Mouse (Mus musculus): Measurements from ENCODE around the gene Mapk1. TPM values are rescaled to one million over a fixed set of nuclear protein-coding genes. Genes with fewer than 3 reads are reported as not detected.

The Mapk1 gene
- polyA plus RNA-seq, 1 experiment from 2014 or later = 196 TPM

GRCm38 (mm10) chr16:17041417-17041816, 58.2 kb downstream of the Mapk1 start:
- H3K9me3 ChIP-seq (ENCODE audit: control insufficient read depth, low read length) = no peaks in the 10 kb centered on the region
- no peak overlapping the region for H3K4me2 ChIP-seq (ENCODE audit: low read length)
- H3K27me3 ChIP-seq (replicated peaks; ENCODE audit: control insufficient read depth, insufficient read depth, low read length) = no peaks in the 10 kb centered on the region
- H3K36me3 ChIP-seq (ENCODE audit: control insufficient read depth, insufficient read depth) = peaks cover 10% of the 10 kb centered on the region
- no peak for ATAC-seq
- no peak overlapping the region for H3K4me3 ChIP-seq (replicated peaks; ENCODE audit: low read length)
- no peak overlapping the region for H3K27ac ChIP-seq (ENCODE audit: low read length)
- H3K9ac ChIP-seq (replicated peaks; ENCODE audit: low read depth, low read length) = no peak overlapping the region
- WGBS = 88% methylated on average over 1 of the region's 1 CpGs
- H3K4me1 ChIP-seq (replicated peaks; ENCODE audit: control insufficient read depth, insufficient read depth, low read length) = peaks cover 3% of the 10 kb centered on the region; the same call in 1 of the 2 replicates

GRCm38 (mm10) chr16:17044320-17044719, 61.1 kb downstream of the Mapk1 start:
- Histone ChIP-seq H3K4me2 (ENCODE audit: low read length) (no peak overlapping the region), H3K9me3 (ENCODE audit: control insufficient read depth, low read length) (no peaks in the 10 kb centered on the region), H3K27me3 (replicated peaks; ENCODE audit: control insufficient read depth, insufficient read depth, low read length) (no peaks in the 10 kb centered on the region), H3K36me3 (ENCODE audit: control insufficient read depth, insufficient read depth) (peaks cover 14% of the 10 kb centered on the region), H3K27ac (ENCODE audit: low read length) (no peak overlapping the region; the same call in 1 of the 2 replicates), H3K9ac (replicated peaks; ENCODE audit: low read depth, low read length) (no peak overlapping the region), H3K4me1 (replicated peaks; ENCODE audit: control insufficient read depth, insufficient read depth, low read length) (no peaks in the 10 kb centered on the region), H3K4me3 (replicated peaks; ENCODE audit: low read length) (no peak overlapping the region)
- ATAC-seq = no peak
- WGBS = 76% methylated on average over 3 of the region's 3 CpGs

- Histone ChIP-seq H3K4me2 (ENCODE audit: low read length) (no peak overlapping the region), H3K36me3 (ENCODE audit: control insufficient read depth, insufficient read depth) (peaks cover 11% of the 10 kb centered on the region), H3K9ac (replicated peaks; ENCODE audit: low read depth, low read length) (no peak overlapping the region), H3K4me3 (replicated peaks; ENCODE audit: low read length) (no peak overlapping the region), H3K27me3 (replicated peaks; ENCODE audit: control insufficient read depth, insufficient read depth, low read length) (no peaks in the 10 kb centered on the region), H3K27ac (ENCODE audit: low read length) (no peak overlapping the region), H3K9me3 (ENCODE audit: control insufficient read depth, low read length) (no peaks in the 10 kb centered on the region), H3K4me1 (replicated peaks; ENCODE audit: control insufficient read depth, insufficient read depth, low read length) (no peaks in the 10 kb centered on the region)
- no peak for ATAC-seq
- WGBS = 29% methylated on average over 3 of the region's 3 CpGs
These were observed 62.1 kb downstream of the Mapk1 start for GRCm38 (mm10) chr16:17045287-17045686.

- peaks cover 4% of the 10 kb centered on the region for H3K4me1 ChIP-seq (replicated peaks; ENCODE audit: control insufficient read depth, insufficient read depth, low read length)
- 91% methylated on average over 1 of the region's 1 CpGs for WGBS
These were observed 66.7 kb downstream of the Mapk1 start for GRCm38 (mm10) chr16:17049886-17050285.

GRCm38 (mm10) chr16:17052087-17052486, 68.9 kb downstream of the Mapk1 start:
- Histone ChIP-seq H3K4me3 (replicated peaks; ENCODE audit: low read length) (no peak overlapping the region), H3K9me3 (ENCODE audit: control insufficient read depth, low read length) (no peaks in the 10 kb centered on the region), H3K27ac (ENCODE audit: low read length) (no peak overlapping the region), H3K36me3 (ENCODE audit: control insufficient read depth, insufficient read depth) (peaks cover 7% of the 10 kb centered on the region; the same call in 1 of the 2 replicates), H3K4me1 (replicated peaks; ENCODE audit: control insufficient read depth, insufficient read depth, low read length) (peaks cover 13% of the 10 kb centered on the region), H3K4me2 (ENCODE audit: low read length) (no peak overlapping the region), H3K9ac (replicated peaks; ENCODE audit: low read depth, low read length) (no peak overlapping the region), H3K27me3 (replicated peaks; ENCODE audit: control insufficient read depth, insufficient read depth, low read length) (no peaks in the 10 kb centered on the region)
- 77% methylated on average over 7 of the region's 7 CpGs for WGBS
- ATAC-seq = no peak

More at GRCm38 (mm10) chr16:17049886-17050285, 66.7 kb downstream of the Mapk1 start:
- Histone ChIP-seq H3K4me2 (ENCODE audit: low read length) (no peak overlapping the region), H3K9ac (replicated peaks; ENCODE audit: low read depth, low read length) (no peak overlapping the region), H3K4me3 (replicated peaks; ENCODE audit: low read length) (no peak overlapping the region), H3K27me3 (replicated peaks; ENCODE audit: control insufficient read depth, insufficient read depth, low read length) (no peaks in the 10 kb centered on the region), H3K27ac (ENCODE audit: low read length) (no peak overlapping the region), H3K36me3 (ENCODE audit: control insufficient read depth, insufficient read depth) (peaks cover 7% of the 10 kb centered on the region), H3K9me3 (ENCODE audit: control insufficient read depth, low read length) (no peaks in the 10 kb centered on the region)
- ATAC-seq = no peak

- 42% methylated on average over 3 of the region's 3 CpGs for WGBS
- Histone ChIP-seq H3K4me1 (replicated peaks; ENCODE audit: control insufficient read depth, insufficient read depth, low read length) (peaks cover 13% of the 10 kb centered on the region), H3K4me3 (replicated peaks; ENCODE audit: low read length) (no peak overlapping the region), H3K4me2 (ENCODE audit: low read length) (no peak overlapping the region), H3K36me3 (ENCODE audit: control insufficient read depth, insufficient read depth) (0 out of 2 replicates have a peak, but pooled peaks cover 3% of the 10 kb centered on the region), H3K27me3 (replicated peaks; ENCODE audit: control insufficient read depth, insufficient read depth, low read length) (no peaks in the 10 kb centered on the region), H3K9ac (replicated peaks; ENCODE audit: low read depth, low read length) (no peak overlapping the region), H3K9me3 (ENCODE audit: control insufficient read depth, low read length) (no peaks in the 10 kb centered on the region), H3K27ac (ENCODE audit: low read length) (no peak overlapping the region; the same call in 1 of the 2 replicates)
- no peak; the same call in 1 of the 2 replicates for ATAC-seq
These were observed 70.7 kb downstream of the Mapk1 start for GRCm38 (mm10) chr16:17053903-17054302.

GRCm38 (mm10) chr16:17055584-17055983, 72.4 kb downstream of the Mapk1 start:
- Histone ChIP-seq H3K9me3 (ENCODE audit: control insufficient read depth, low read length) (no peaks in the 10 kb centered on the region), H3K4me2 (ENCODE audit: low read length) (no peak overlapping the region), H3K9ac (replicated peaks; ENCODE audit: low read depth, low read length) (no peak overlapping the region), H3K36me3 (ENCODE audit: control insufficient read depth, insufficient read depth) (no peaks in the 10 kb centered on the region), H3K27me3 (replicated peaks; ENCODE audit: control insufficient read depth, insufficient read depth, low read length) (no peaks in the 10 kb centered on the region), H3K27ac (ENCODE audit: low read length) (peak overlapping the region; percentile 46), H3K4me3 (replicated peaks; ENCODE audit: low read length) (no peak overlapping the region), H3K4me1 (replicated peaks; ENCODE audit: control insufficient read depth, insufficient read depth, low read length) (peaks cover 13% of the 10 kb centered on the region)
- ATAC-seq = peak; percentile 76
- 9% methylated on average over 3 of the region's 3 CpGs for WGBS

- no peaks in the 10 kb centered on the region for H3K4me1 ChIP-seq (replicated peaks; ENCODE audit: control insufficient read depth, insufficient read depth, low read length)
- H3K9me3 ChIP-seq (ENCODE audit: control insufficient read depth, low read length) = no peaks in the 10 kb centered on the region
- H3K4me2 ChIP-seq (ENCODE audit: low read length) = no peak overlapping the region
- H3K9ac ChIP-seq (replicated peaks; ENCODE audit: low read depth, low read length) = no peak overlapping the region
- no peaks in the 10 kb centered on the region for H3K36me3 ChIP-seq (ENCODE audit: control insufficient read depth, insufficient read depth)
- H3K4me3 ChIP-seq (replicated peaks; ENCODE audit: low read length) = no peak overlapping the region
- H3K27me3 ChIP-seq (replicated peaks; ENCODE audit: control insufficient read depth, insufficient read depth, low read length) = no peaks in the 10 kb centered on the region
- no peak for ATAC-seq
- 66% methylated on average over 1 of the region's 1 CpGs for WGBS
- H3K27ac ChIP-seq (ENCODE audit: low read length) = no peak overlapping the region
These were observed 79.2 kb downstream of the Mapk1 start for GRCm38 (mm10) chr16:17062338-17062737.

- 82% methylated on average over 2 of the region's 2 CpGs for WGBS
These were observed 84.4 kb downstream of the Mapk1 start for GRCm38 (mm10) chr16:17067552-17067951.

More at GRCm38 (mm10) chr16:17067552-17067951, 84.4 kb downstream of the Mapk1 start:
- Histone ChIP-seq H3K36me3 (ENCODE audit: control insufficient read depth, insufficient read depth) (no peaks in the 10 kb centered on the region), H3K4me1 (replicated peaks; ENCODE audit: control insufficient read depth, insufficient read depth, low read length) (peaks cover 16% of the 10 kb centered on the region), H3K9ac (replicated peaks; ENCODE audit: low read depth, low read length) (no peak overlapping the region), H3K27ac (ENCODE audit: low read length) (no peak overlapping the region), H3K27me3 (replicated peaks; ENCODE audit: control insufficient read depth, insufficient read depth, low read length) (no peaks in the 10 kb centered on the region), H3K9me3 (ENCODE audit: control insufficient read depth, low read length) (no peaks in the 10 kb centered on the region), H3K4me2 (ENCODE audit: low read length) (no peak overlapping the region), H3K4me3 (replicated peaks; ENCODE audit: low read length) (no peak overlapping the region)
- ATAC-seq = no peak
